Mouse (Mus musculus): ENCODE data around the gene Nucks1. TPM values are rescaled to one million over a fixed set of nuclear protein-coding genes. Genes with fewer than 3 reads are reported as not detected.

Gene Nucks1
- total and polyA plus RNA-seq, 2 experiments from 2014 or later: 51.7 to 121 TPM

GRCm38 (mm10) chr1:131933471-131933870 is 23.1 kb downstream of the Nucks1 start:
- ATAC-seq (ENCODE audit: low FRiP score) (no peak), DNase-seq (ENCODE audit: low spot score) (no peak)
- H3K4me1 ChIP-seq (ENCODE audit: insufficient read depth, low read length): no peaks in the 10 kb centered on the region
- H3K36me3 ChIP-seq (ENCODE audit: insufficient read depth, low read length): peaks cover 14% of the 10 kb centered on the region
- H3K4me3 ChIP-seq (ENCODE audit: low read depth, low read length): no peak overlapping the region
- no peak for TF ChIP-seq CTCF (IDR thresholded peaks at IDR 0.05)
- no peak overlapping the region for H3K9ac ChIP-seq (replicated peaks; ENCODE audit: low read length, poor library complexity, severe bottlenecking)
- H3K4me2 ChIP-seq (ENCODE audit: low read depth, low read length, poor library complexity, severe bottlenecking): no peak overlapping the region
- no peak overlapping the region for H3K27ac ChIP-seq (ENCODE audit: low read depth, low read length)
- H3K9me3 ChIP-seq (ENCODE audit: low read length): no peaks in the 10 kb centered on the region
- H3K27me3 ChIP-seq (ENCODE audit: insufficient read depth, low read length): no peaks in the 10 kb centered on the region
- WGBS: 91% methylated on average over 2 of the region's 2 CpGs

GRCm38 (mm10) chr1:131937659-131938305 is 27.4 kb downstream of the Nucks1 start:
- Histone ChIP-seq H3K4me3 (ENCODE audit: low read depth, low read length) (no peak overlapping the region), H3K27ac (ENCODE audit: low read depth, low read length) (no peak overlapping the region), H3K9me3 (ENCODE audit: low read length) (no peaks in the 10 kb centered on the region), H3K36me3 (ENCODE audit: insufficient read depth, low read length) (no peaks in the 10 kb centered on the region; the same call in 1 of the 2 replicates), H3K9ac (replicated peaks; ENCODE audit: low read length, poor library complexity, severe bottlenecking) (no peak overlapping the region), H3K4me2 (ENCODE audit: low read depth, low read length, poor library complexity, severe bottlenecking) (no peak overlapping the region), H3K4me1 (ENCODE audit: insufficient read depth, low read length) (no peaks in the 10 kb centered on the region), H3K27me3 (ENCODE audit: insufficient read depth, low read length) (no peaks in the 10 kb centered on the region)
- TF ChIP-seq CTCF (IDR thresholded peaks at IDR 0.05): peak; percentile 90
- DNase-seq (ENCODE audit: low spot score) (peak; percentile 81), ATAC-seq (ENCODE audit: low FRiP score) (no peak)
- 36% methylated on average over 6 of the region's 6 CpGs for WGBS

GRCm38 (mm10) chr1:131938811-131939210 is 28.5 kb downstream of the Nucks1 start:
- DNase-seq (ENCODE audit: low spot score): no peak
- TF ChIP-seq CTCF (IDR thresholded peaks at IDR 0.05): no peak
- 79% methylated on average over 1 of the region's 1 CpGs for WGBS
- ATAC-seq (ENCODE audit: low FRiP score): no peak
- Histone ChIP-seq H3K4me2 (ENCODE audit: low read depth, low read length, poor library complexity, severe bottlenecking) (no peak overlapping the region), H3K27me3 (ENCODE audit: insufficient read depth, low read length) (no peaks in the 10 kb centered on the region), H3K4me3 (ENCODE audit: low read depth, low read length) (no peak overlapping the region), H3K4me1 (ENCODE audit: insufficient read depth, low read length) (no peaks in the 10 kb centered on the region), H3K36me3 (ENCODE audit: insufficient read depth, low read length) (no peaks in the 10 kb centered on the region; the same call in 1 of the 2 replicates), H3K9ac (replicated peaks; ENCODE audit: low read length, poor library complexity, severe bottlenecking) (no peak overlapping the region), H3K27ac (ENCODE audit: low read depth, low read length) (no peak overlapping the region), H3K9me3 (ENCODE audit: low read length) (no peaks in the 10 kb centered on the region)

GRCm38 (mm10) chr1:131940711-131941244 is 30.4 kb downstream of the Nucks1 start:
- Histone ChIP-seq H3K9me3 (ENCODE audit: low read length) (no peaks in the 10 kb centered on the region), H3K27me3 (ENCODE audit: insufficient read depth, low read length) (no peaks in the 10 kb centered on the region), H3K4me1 (ENCODE audit: insufficient read depth, low read length) (no peaks in the 10 kb centered on the region), H3K9ac (replicated peaks; ENCODE audit: low read length, poor library complexity, severe bottlenecking) (no peak overlapping the region), H3K27ac (ENCODE audit: low read depth, low read length) (no peak overlapping the region), H3K4me3 (ENCODE audit: low read depth, low read length) (no peak overlapping the region), H3K4me2 (ENCODE audit: low read depth, low read length, poor library complexity, severe bottlenecking) (no peak overlapping the region), H3K36me3 (ENCODE audit: insufficient read depth, low read length) (no peaks in the 10 kb centered on the region)
- no peak for TF ChIP-seq CTCF (IDR thresholded peaks at IDR 0.05)
- DNase-seq (ENCODE audit: low spot score): no peak
- no peak for ATAC-seq (ENCODE audit: low FRiP score)
- WGBS: 23% methylated on average over 2 of the region's 2 CpGs

- H3K9ac ChIP-seq (replicated peaks; ENCODE audit: low read length, poor library complexity, severe bottlenecking): no peak overlapping the region
- DNase-seq (ENCODE audit: low spot score): no peak
- no peak overlapping the region for H3K4me3 ChIP-seq (ENCODE audit: low read depth, low read length)
- no peak overlapping the region for H3K27ac ChIP-seq (ENCODE audit: low read depth, low read length)
- no peaks in the 10 kb centered on the region for H3K27me3 ChIP-seq (ENCODE audit: insufficient read depth, low read length)
- ATAC-seq (ENCODE audit: low FRiP score): no peak
- H3K9me3 ChIP-seq (ENCODE audit: low read length): no peaks in the 10 kb centered on the region
- H3K36me3 ChIP-seq (ENCODE audit: insufficient read depth, low read length): no peaks in the 10 kb centered on the region
- no peak for TF ChIP-seq CTCF (IDR thresholded peaks at IDR 0.05)
- H3K4me1 ChIP-seq (ENCODE audit: insufficient read depth, low read length): no peaks in the 10 kb centered on the region
- no peak overlapping the region for H3K4me2 ChIP-seq (ENCODE audit: low read depth, low read length, poor library complexity, severe bottlenecking)
- 97% methylated on average over 1 of the region's 1 CpGs for WGBS
Observed at GRCm38 (mm10) chr1:131941501-131941900, 31.2 kb downstream of the Nucks1 start.

All from midbrain, postnatal 0 days (tissue).